10 mouse cellular contexts compared by ENCODE assay signal in genomic region chr4:34991891-34992865, GRCm38 (mm10).
DNase-seq lines count a peak whose midpoint lies in the region; ATAC-seq lines count a peak whose summit lies in the region.
"Had no signal": no experiment of that assay in that cellular context is flagged by ENCODE, and none has a peak within 500 bp of the region (broad histone marks: within the 10 kb centered on the region; RNA-seq: fewer than 3 reads in every experiment).

No protein-coding gene starts in this region.

- H3K36me3 ChIP-seq in kidney, embryonic 15.5 days = no peaks in the 10 kb centered on the region
- H3K36me3 ChIP-seq in embryonic facial prominence, embryonic 13.5 days = no peaks in the 10 kb centered on the region
- no peaks in the 10 kb centered on the region for H3K36me3 ChIP-seq in hindbrain, embryonic 15.5 days
- no peaks in the 10 kb centered on the region for H3K36me3 ChIP-seq in neural tube, embryonic 15.5 days
- no peaks in the 10 kb centered on the region for H3K36me3 ChIP-seq in heart, embryonic 11.5 days (ENCODE audit: control insufficient read depth, insufficient read depth, low read length)

- H3K27ac ChIP-seq in kidney, embryonic 15.5 days = peak overlapping the region; percentile 18; the same call in 1 of the 2 replicates
- peak overlapping the region; percentile 78 for H3K27ac ChIP-seq in embryonic facial prominence, embryonic 13.5 days
- peak overlapping the region; percentile 60 for H3K27ac ChIP-seq in hindbrain, embryonic 15.5 days (replicated peaks)
- peak overlapping the region; percentile 62; the same call in 1 of the 2 replicates for H3K27ac ChIP-seq in neural tube, embryonic 15.5 days (replicated peaks)
- no peak overlapping the region for H3K27ac ChIP-seq in heart, embryonic 11.5 days (ENCODE audit: low read depth, low read length)

- no peak for ATAC-seq in kidney, embryonic 15.5 days (replicated peaks; ENCODE audit: low FRiP score)
- 0 out of 2 replicates have a peak, but pooled peaks have one; percentile 8 for ATAC-seq in embryonic facial prominence, embryonic 13.5 days (ENCODE audit: insufficient number of reproducible peaks, insufficient read depth, low FRiP score, low TSS enrichment, low read depth)
- ATAC-seq in hindbrain, embryonic 15.5 days (ENCODE audit: low FRiP score, low read depth) = peak; percentile 36; the same call in 1 of the 2 replicates
- peak; percentile 29; the same call in 1 of the 2 replicates for ATAC-seq in neural tube, embryonic 15.5 days (ENCODE audit: low FRiP score)
- no peak for ATAC-seq in heart, embryonic 11.5 days (replicated peaks; ENCODE audit: insufficient number of reproducible peaks, low FRiP score, low TSS enrichment)

- no peak for DNase-seq in kidney, adult 9 months
- DNase-seq in adrenal gland, adult 2 months = no peak
- no peak for DNase-seq in layer of hippocampus, adult 9-10 months (ENCODE audit: low spot score)
- DNase-seq: cerebellum, adult 18-20 months; left cerebral cortex, postnatal 4 days had no signal

- H3K9me3 ChIP-seq in kidney, embryonic 15.5 days (replicated peaks) = no peaks in the 10 kb centered on the region
- no peaks in the 10 kb centered on the region for H3K9me3 ChIP-seq in embryonic facial prominence, embryonic 13.5 days
- no peaks in the 10 kb centered on the region for H3K9me3 ChIP-seq in hindbrain, embryonic 15.5 days
- H3K9me3 ChIP-seq in neural tube, embryonic 15.5 days (replicated peaks) = no peaks in the 10 kb centered on the region
- H3K9me3 ChIP-seq in heart, embryonic 11.5 days (replicated peaks; ENCODE audit: control insufficient read depth, low read length) = no peaks in the 10 kb centered on the region

- WGBS in kidney, embryonic 15.5 days = 71% methylated on average over 22 of the region's 22 CpGs
- WGBS in embryonic facial prominence, embryonic 13.5 days = 39% methylated on average over 22 of the region's 22 CpGs
- WGBS in hindbrain, embryonic 15.5 days = 47% methylated on average over 22 of the region's 22 CpGs
- WGBS in neural tube, embryonic 15.5 days = 57% methylated on average over 22 of the region's 22 CpGs
- WGBS in heart, embryonic 11.5 days (ENCODE audit: insufficient replicate concordance) = 56% methylated on average over 22 of the region's 22 CpGs

- H3K4me1 ChIP-seq in kidney, embryonic 15.5 days = peaks cover 32% of the 10 kb centered on the region
- peaks cover 35% of the 10 kb centered on the region for H3K4me1 ChIP-seq in embryonic facial prominence, embryonic 13.5 days
- H3K4me1 ChIP-seq in hindbrain, embryonic 15.5 days (replicated peaks) = peaks cover 26% of the 10 kb centered on the region
- peaks cover 25% of the 10 kb centered on the region for H3K4me1 ChIP-seq in neural tube, embryonic 15.5 days
- peaks cover 17% of the 10 kb centered on the region; the same call in 1 of the 2 replicates for H3K4me1 ChIP-seq in heart, embryonic 11.5 days (ENCODE audit: control insufficient read depth, insufficient read depth, low read length)

- H3K4me2 ChIP-seq in kidney, embryonic 15.5 days = peak overlapping the region; percentile 16; the same call in 1 of the 2 replicates
- peak overlapping the region; percentile 45 for H3K4me2 ChIP-seq in embryonic facial prominence, embryonic 13.5 days
- H3K4me2 ChIP-seq in hindbrain, embryonic 15.5 days = peak overlapping the region; percentile 44
- H3K4me2 ChIP-seq in neural tube, embryonic 15.5 days = peak overlapping the region; percentile 49; the same call in 1 of the 2 replicates
- no peak overlapping the region for H3K4me2 ChIP-seq in heart, embryonic 11.5 days

- H3K27me3 ChIP-seq in kidney, embryonic 15.5 days = peaks cover 4% of the 10 kb centered on the region
- peaks cover 8% of the 10 kb centered on the region; the same call in 1 of the 2 replicates for H3K27me3 ChIP-seq in embryonic facial prominence, embryonic 13.5 days
- H3K27me3 ChIP-seq in hindbrain, embryonic 15.5 days = no peaks in the 10 kb centered on the region
- no peaks in the 10 kb centered on the region for H3K27me3 ChIP-seq in neural tube, embryonic 15.5 days (replicated peaks)
- H3K27me3 ChIP-seq in heart, embryonic 11.5 days (ENCODE audit: control insufficient read depth, insufficient read depth, low read length) = peaks cover 4% of the 10 kb centered on the region; the same call in 1 of the 2 replicates

- no peak overlapping the region for H3K4me3 ChIP-seq in kidney, embryonic 15.5 days (replicated peaks)
- no peak overlapping the region for H3K4me3 ChIP-seq in embryonic facial prominence, embryonic 13.5 days
- no peak overlapping the region for H3K4me3 ChIP-seq in hindbrain, embryonic 15.5 days
- H3K4me3 ChIP-seq in neural tube, embryonic 15.5 days (replicated peaks) = no peak overlapping the region
- no peak overlapping the region for H3K4me3 ChIP-seq in heart, embryonic 11.5 days (ENCODE audit: low read depth, low read length)

- H3K9ac ChIP-seq in kidney, embryonic 15.5 days = no peak overlapping the region
- no peak overlapping the region for H3K9ac ChIP-seq in embryonic facial prominence, embryonic 13.5 days
- H3K9ac ChIP-seq in hindbrain, embryonic 15.5 days = no peak overlapping the region
- no peak overlapping the region for H3K9ac ChIP-seq in neural tube, embryonic 15.5 days (replicated peaks)
- H3K9ac ChIP-seq in heart, embryonic 11.5 days (ENCODE audit: low read depth, low read length) = no peak overlapping the region

Comparison
In these comparisons a context has a peak if more than half of its experiments do, and no peak if none do; other contexts are left out.
1. ATAC-seq: peak in embryonic facial prominence, embryonic 13.5 days (single experiment), hindbrain, embryonic 15.5 days (single experiment) and neural tube, embryonic 15.5 days (single experiment); none in kidney, embryonic 15.5 days (single experiment) and heart, embryonic 11.5 days (single experiment).